In the genomic region with DNA sequence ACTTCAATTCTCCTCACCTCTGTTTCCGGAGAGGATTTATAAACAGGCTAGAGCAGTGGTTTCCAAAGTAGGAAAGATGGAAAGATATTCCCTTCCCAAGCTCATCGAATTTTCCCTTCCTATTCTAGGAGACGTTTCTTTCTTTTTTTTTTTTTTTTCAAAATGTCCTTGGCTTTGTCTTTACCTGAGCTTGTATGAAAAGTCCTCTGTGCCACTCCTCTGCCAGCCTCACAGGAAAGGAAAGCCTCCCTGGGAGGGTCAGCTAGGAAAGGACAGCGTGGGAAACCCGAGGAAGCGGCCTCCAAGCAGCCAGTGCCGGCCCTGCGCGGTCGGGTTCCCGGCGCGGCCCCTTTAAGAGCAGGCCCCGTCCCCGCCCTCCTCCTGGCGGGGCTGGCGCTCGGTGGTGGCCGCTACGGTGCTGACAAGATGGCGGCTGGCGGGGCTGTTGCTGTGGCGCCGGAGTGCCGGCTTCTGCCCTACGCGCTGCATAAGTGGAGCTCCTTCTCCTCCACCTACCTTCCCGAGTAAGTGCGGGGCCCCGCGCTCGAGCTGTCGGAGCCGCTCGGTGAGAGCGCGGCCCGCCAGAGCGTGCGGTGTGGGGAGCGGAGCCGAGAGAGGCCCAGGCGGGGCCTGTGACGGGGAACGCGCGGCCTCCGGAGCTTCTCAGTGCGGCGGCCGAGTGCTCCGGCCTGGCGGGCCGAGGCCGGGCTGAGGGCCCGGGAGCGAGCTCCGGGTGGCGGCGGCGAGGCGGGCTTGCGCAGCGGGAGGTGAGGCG, we compare ENCODE assay signal across 8 mouse cellular contexts. TPM values are rescaled to one million over a fixed set of nuclear protein-coding genes. Genes with fewer than 3 reads are reported as not detected.
DNase-seq lines count a peak whose midpoint lies in the region; ATAC-seq lines count a peak whose summit lies in the region.

A gene (plus strand): TSS at position 305 of the 775 bp plus-strand sequence.

- peak; percentile 88 for DNase-seq in ZHBTc4 (ENCODE audit: low read depth, low spot score)
- peak; percentile 82 to 86 for DNase-seq in gastrocnemius, adult 8-10 months (ENCODE audit: low spot score in 2 of 2)
- DNase-seq in hindlimb bud, embryonic 11.5 days (ENCODE audit: extremely low spot score, low read depth, low spot score): peak; percentile 20
- DNase-seq in left cerebral cortex, adult 8-10 months (ENCODE audit: low spot score in 2 of 2): peak; percentile 79 to 86
- DNase-seq in right cerebral cortex, postnatal 10 days (ENCODE audit: low spot score in 2 of 2): peak; percentile 94
- peak; percentile 86 for DNase-seq in urinary bladder, postnatal 25 days (ENCODE audit: low spot score)

- peaks cover 3% of the 10 kb centered on the region for H3K36me3 ChIP-seq in megakaryocyte, embryonic 14.5 days (replicated peaks; ENCODE audit: low read length)

- H3K9me3 ChIP-seq in megakaryocyte, embryonic 14.5 days: no peaks in the 10 kb centered on the region

- ATAC-seq in common myeloid progenitor, adult 5-6 weeks (replicated peaks; ENCODE audit: low read depth, poor library complexity, severe bottlenecking): peak; percentile 89

- H3K4me3 ChIP-seq in megakaryocyte, embryonic 14.5 days (replicated peaks): peak within 1 kb of the TSS; percentile 95

- peaks cover 69% of the 10 kb centered on the region for H3K4me1 ChIP-seq in megakaryocyte, embryonic 14.5 days

- H3K27me3 ChIP-seq in megakaryocyte, embryonic 14.5 days (replicated peaks): no peaks in the 10 kb centered on the region

RNA-seq across cellular contexts. Expression of the gene that starts here (rescaled TPM):
- total RNA-seq in common myeloid progenitor, adult 5-6 weeks (2017): 181 and 246 TPM in 2 replicates
- 100 to 1,000 TPM; 145 to 178 (median 153) TPM for total RNA-seq in gastrocnemius, adult 8-10 months (2022)
- 100 to 1,000 TPM; 153 to 177 (median 175) TPM for total RNA-seq in left cerebral cortex, adult 8-10 months (2022)
- polyA plus RNA-seq in megakaryocyte, embryonic 14.5 days (2012; ENCODE audit: insufficient read depth, low replicate concordance): 1.6 and 19.7 TPM in 2 replicates

Comparison
In these comparisons a context has a peak if more than half of its experiments do, and no peak if none do; other contexts are left out.
1. Peak in every context shown above with its lines: DNase-seq, ATAC-seq and H3K4me3 ChIP-seq.
2. DNase-seq: peak in every context shown above with its lines; median percentile 94 in right cerebral cortex, postnatal 10 days; 88 in ZHBTc4; 86 in urinary bladder, postnatal 25 days; 84 in gastrocnemius, adult 8-10 months; 82 in left cerebral cortex, adult 8-10 months; 20 in hindlimb bud, embryonic 11.5 days.